Mouse (Mus musculus) mammary gland, adult 2 months (tissue): Measurements from ENCODE around the gene Olfr518. TPM values are rescaled to one million over a fixed set of nuclear protein-coding genes. Genes with fewer than 3 reads are reported as not detected.

Experiments
- polyA plus RNA-seq: library from polyadenylated mRNA; depleted of rRNA; stranded (reverse); fragments of >200 nt; gene quantifications from 2 replicates; pipeline ENCODE4 v1.2.3, GENCODE M21; 2012; ENCODE audit warnings: low replicate concordance; rRNA removed

The Olfr518 gene
- not detected in 2 replicates for polyA plus RNA-seq

DNA sequence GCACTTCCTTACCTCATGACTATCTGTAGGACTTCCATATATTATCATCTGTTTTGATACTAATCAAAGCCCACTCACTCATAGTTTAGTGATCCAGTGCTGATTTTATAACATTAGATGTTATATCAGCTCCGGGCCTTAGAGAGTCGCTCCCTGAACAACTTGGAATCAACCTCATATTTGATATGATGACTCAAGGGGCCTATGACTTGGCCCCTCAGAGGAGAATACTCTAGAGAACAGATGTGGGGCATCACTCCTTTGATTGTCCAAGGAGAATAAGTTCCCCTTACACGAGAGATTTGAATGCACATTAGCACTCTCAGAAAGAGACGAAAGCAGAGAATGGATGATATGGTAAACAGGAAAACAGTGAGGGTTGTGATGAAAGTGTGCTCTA is at the start of gene Olfr518:
Gene Olfr518 (minus strand): TSS at position 101 of the 400 bp plus-strand sequence.

DNA sequence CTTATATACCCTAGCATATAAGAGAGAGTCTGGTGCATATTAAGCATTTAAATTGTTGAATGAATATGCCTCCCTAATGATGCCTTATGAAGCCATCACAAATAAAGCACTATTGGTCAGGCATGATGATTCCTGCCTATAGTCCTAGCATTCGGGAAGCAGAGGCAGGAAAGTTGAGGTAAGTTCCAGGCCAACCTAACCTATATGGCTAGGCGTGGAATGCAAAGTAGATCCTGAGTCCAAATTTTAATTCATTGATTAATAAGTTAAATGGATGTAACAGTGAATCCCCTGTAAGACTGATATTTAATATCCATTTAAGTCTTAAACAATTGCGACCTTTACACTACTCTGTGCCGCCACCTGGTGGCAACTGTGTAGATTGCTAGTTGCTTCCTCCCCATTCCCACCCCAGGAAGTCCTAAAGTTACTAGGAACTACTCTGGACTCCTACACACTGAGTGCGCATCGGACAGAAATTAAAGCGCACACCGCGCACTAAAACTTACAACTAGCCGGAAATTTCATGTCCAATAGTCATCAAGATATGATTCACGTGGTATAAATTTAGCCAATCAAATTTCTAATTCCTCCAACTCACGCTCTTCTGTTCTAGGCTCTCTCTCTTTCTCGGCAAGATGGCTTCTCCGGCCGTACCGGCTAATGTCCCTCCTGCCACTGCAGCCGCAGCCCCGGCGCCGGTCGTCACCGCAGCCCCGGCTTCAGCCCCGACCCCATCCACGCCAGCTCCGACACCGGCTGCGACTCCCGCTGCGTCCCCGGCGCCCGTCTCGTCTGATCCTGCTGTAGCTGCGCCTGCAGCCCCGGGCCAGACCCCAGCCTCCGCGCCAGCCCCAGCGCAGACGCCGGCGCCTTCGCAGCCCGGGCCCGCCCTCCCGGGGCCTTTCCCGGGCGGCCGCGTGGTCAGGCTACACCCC is 49.3 kb upstream of the Olfr518 start, which contains the start of gene Eif3f:
Gene Eif3f (plus strand): TSS at position 624 of the 938 bp plus-strand sequence.

DNA sequence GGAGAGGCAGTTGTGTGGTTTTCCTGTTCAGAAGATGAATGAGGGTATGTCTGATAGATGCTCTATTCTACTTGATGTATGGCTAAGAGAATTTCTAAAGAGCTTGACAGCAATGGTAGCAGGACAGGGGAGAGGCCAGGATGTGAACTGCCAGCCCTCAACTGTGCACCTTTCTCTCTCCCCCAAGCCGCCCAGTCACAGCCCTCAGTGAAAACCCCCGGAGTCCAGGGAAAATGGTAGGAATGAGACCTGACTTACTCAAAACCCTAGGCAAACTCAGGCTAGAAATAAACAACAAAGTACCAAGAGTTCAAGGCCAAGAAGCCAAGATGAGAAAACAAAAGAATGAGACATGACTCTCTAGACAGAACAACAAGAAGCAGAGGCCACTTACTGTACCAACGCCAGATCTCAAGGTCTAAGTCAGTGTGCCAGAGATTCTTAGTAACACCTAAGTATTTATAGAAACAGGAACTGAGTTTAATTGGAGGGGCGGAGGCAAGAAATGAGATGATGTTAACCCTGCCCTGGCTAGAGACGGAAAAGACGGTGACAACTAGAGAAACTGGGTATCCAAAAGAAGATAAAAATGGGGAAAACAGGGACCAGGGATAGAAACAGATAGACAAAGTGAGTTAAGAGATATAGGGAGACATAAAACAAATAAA is 45.1 kb upstream of the Olfr518 start, which contains the start of gene Nlrp10:
Gene Nlrp10 (minus strand): TSS at position 453 of the 668 bp plus-strand sequence.

DNA sequence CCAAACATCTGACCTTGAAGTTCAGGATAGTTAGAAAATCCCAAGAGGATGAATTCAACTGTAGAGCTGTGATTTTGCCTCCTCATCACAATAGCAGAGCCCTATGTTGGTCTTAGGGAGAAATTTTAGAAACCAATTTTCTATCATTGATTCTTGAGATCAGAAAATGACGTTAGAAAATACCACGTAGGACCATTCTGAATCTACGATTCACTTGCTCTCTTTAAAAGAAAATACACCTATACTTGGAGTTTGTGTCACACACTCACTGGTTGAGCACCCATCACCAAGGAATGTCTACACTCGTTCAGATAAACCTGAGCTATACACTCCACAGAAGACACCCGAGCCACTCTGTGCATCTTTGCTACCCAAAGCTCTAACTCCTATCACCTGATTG is 9.5 kb upstream of the Olfr518 start, which contains the start of gene Olfr519:
Gene Olfr519 (minus strand): TSS at position 101 of the 400 bp plus-strand sequence.

DNA sequence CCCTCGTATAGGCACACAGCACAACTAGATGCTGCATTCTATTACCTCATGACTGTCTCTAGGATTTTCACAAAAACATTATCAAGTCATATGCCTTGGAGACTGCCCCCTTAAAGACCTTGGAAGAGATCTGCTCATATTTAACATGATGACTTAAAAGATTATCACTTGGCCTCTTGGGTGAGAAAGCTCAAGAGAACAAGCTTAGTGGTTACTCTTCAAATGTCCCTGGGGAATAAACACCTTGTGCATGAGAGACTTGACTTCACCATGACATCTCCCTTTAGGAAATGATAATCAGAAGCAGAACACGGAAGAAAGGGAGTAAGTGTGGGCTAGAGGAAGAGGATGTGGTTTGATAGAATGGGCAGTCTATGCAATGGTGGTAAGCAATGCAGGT is 12.5 kb downstream of the Olfr518 start, which contains the start of gene Olfr517:
Gene Olfr517 (minus strand): TSS at position 101 of the 400 bp plus-strand sequence.

DNA sequence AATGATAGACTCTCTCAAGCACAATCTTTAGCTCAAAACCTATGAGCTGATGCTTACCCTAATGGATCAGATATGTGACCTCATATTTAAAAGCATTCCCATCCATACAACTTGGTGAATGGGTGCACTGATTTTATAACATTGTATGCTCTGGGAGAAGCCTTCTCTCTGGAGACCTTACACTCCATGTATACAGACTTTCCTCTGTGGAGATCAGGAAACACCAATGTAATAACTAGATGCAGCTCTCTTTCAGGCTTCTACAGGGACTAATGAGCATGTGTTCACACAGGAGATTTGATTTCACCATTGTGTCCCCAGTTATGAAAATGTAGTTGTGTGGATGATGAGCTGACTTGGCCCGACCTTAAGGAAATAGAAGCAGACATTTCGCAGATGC is 34.4 kb downstream of the Olfr518 start, which contains the start of gene Olfr516:
Gene Olfr516 (minus strand): TSS at position 101 of the 400 bp plus-strand sequence.

Other genes with a start within 250 kb of the Olfr518 start
- gene Olfr509, start 233.1 kb downstream of the Olfr518 start, polyA plus RNA-seq, result not detected in 2 replicates
- gene Olfr510, start 218.6 kb downstream of the Olfr518 start, polyA plus RNA-seq, result not detected in 2 replicates
- not detected in 2 replicates for gene Olfr512, start 171.7 kb downstream of the Olfr518 start, polyA plus RNA-seq
- gene Olfr513, start 134.0 kb downstream of the Olfr518 start, polyA plus RNA-seq, result not detected in 2 replicates
- not detected in 2 replicates for gene Olfr514, start 59.0 kb downstream of the Olfr518 start, polyA plus RNA-seq
- gene Olfr516, start 34.5 kb downstream of the Olfr518 start, polyA plus RNA-seq, result not detected in 2 replicates
- gene Olfr517, start 12.6 kb downstream of the Olfr518 start, polyA plus RNA-seq, result not detected in 2 replicates
- gene Olfr519, start 9.4 kb upstream of the Olfr518 start, polyA plus RNA-seq, result not detected in 2 replicates
- gene Nlrp10, start 45.2 kb upstream of the Olfr518 start, polyA plus RNA-seq, result 0.24 and 0.47 TPM in 2 replicates
- gene Eif3f, start 49.4 kb upstream of the Olfr518 start, polyA plus RNA-seq, result 131 and 285 TPM in 2 replicates
- gene Tub, start 65.3 kb upstream of the Olfr518 start, polyA plus RNA-seq, result 2.0 and 2.1 TPM in 2 replicates
- 1.7 and 2.2 TPM in 2 replicates for gene Ric3, start 198.3 kb upstream of the Olfr518 start, polyA plus RNA-seq